Mouse (Mus musculus) forebrain, embryonic 11.5 days (tissue): ENCODE measurements around the gene Rhox3c. TPM values are rescaled to one million over a fixed set of nuclear protein-coding genes. Genes with fewer than 3 reads are reported as not detected.
"Not testable (repeated sequence)": the region's sequence is repeated elsewhere in the genome, so short reads cannot be mapped to it uniquely, and the experiment has no call there.

Experiments
- ATAC-seq: fragments of 200-750 bp; cut with Nextera tagmentation; replicated peaks from 2 replicates; pipeline ENCODE4 v1.8.0; 2017; ENCODE audit warnings: moderate TSS enrichment; ENCODE audit not compliant: low FRiP score
- DNase-seq: peaks from one replicate; pipeline ENCODE4 v3.0.0-alpha.2; 2017; ENCODE audit warnings: low spot score
- H3K27ac ChIP-seq: fragments of 300-500 bp; sonication (generic); 2 replicates; pipeline ENCODE4 v1.5.1; 2014; ENCODE audit warnings: low read depth, low read length
- H3K27me3 ChIP-seq: fragments of 300-500 bp; sonication (generic); 2 replicates; pipeline ENCODE4 v1.6.1; 2014; ENCODE audit warnings: mild to moderate bottlenecking, low read length, mixed read lengths; ENCODE audit not compliant: control insufficient read depth, insufficient read depth
- H3K36me3 ChIP-seq: fragments of 300-500 bp; sonication (generic); 2 replicates; pipeline ENCODE4 v1.6.1; 2014; ENCODE audit warnings: mild to moderate bottlenecking, low read length, moderate library complexity, mixed read lengths; ENCODE audit not compliant: control insufficient read depth, insufficient read depth
- H3K4me1 ChIP-seq: fragments of 300-500 bp; sonication (generic); replicated peaks from 2 replicates; pipeline ENCODE4 v1.6.1; 2014; ENCODE audit warnings: low read length, mixed read lengths; ENCODE audit not compliant: control insufficient read depth, insufficient read depth
- H3K4me2 ChIP-seq: fragments of 300-500 bp; sonication (generic); 2 replicates; pipeline ENCODE4 v1.6.1; 2014; ENCODE audit warnings: low read depth, mild to moderate bottlenecking, low read length, moderate library complexity, mixed read lengths; ENCODE audit not compliant: severe bottlenecking
- H3K4me3 ChIP-seq: fragments of 300-500 bp; sonication (generic); 2 replicates; pipeline ENCODE4 v1.5.1; 2014; ENCODE audit warnings: low read depth, low read length
- H3K9ac ChIP-seq: fragments of 300-500 bp; sonication (generic); 2 replicates; pipeline ENCODE4 v1.6.1; 2014; ENCODE audit warnings: low read length
- H3K9me3 ChIP-seq: fragments of 300-500 bp; sonication (generic); 2 replicates; pipeline ENCODE4 v1.6.1; 2016; ENCODE audit warnings: low read length, mixed read lengths; ENCODE audit not compliant: control insufficient read depth
- WGBS: fragments of 180-500 bp; shearing (Covaris S2); extraction: QIAGEN DNeasy Blood & Tissue Kit; methylation state at CpG from one replicate; pipeline ENCODE4 v1.1.7; 2014; 5-methylcytosine and 5-hydroxymethylcytosine counted together
- polyA plus RNA-seq: library from polyadenylated mRNA; unstranded; fragments of >200 nt; fragmentation: Nextera tagmentation; extraction: Ambion mirVana; gene quantifications from 2 replicates; pipeline ENCODE4 v1.2.1, GENCODE M21; 2014

Rhox3c gene
- not detected in 2 replicates for polyA plus RNA-seq

GRCm38 (mm10) chrX:37458285-37458684 lies at the start of gene Rhox3c:
Gene Rhox3c, plus strand, starts transcription at chrX:37458585.
- ATAC-seq, H3K27me3 ChIP-seq, H3K4me3 ChIP-seq, H3K4me2 ChIP-seq, DNase-seq, H3K9ac ChIP-seq, H3K9me3 ChIP-seq, H3K36me3 ChIP-seq, H3K27ac ChIP-seq, H3K4me1 ChIP-seq: not testable (repeated sequence)
- WGBS: 93% methylated on average over 3 of the region's 4 CpGs

GRCm38 (mm10) chrX:37411767-37412166 lies 46.6 kb upstream of the Rhox3c start, which contains the start of gene Rhox2b:
Gene Rhox2b, plus strand, starts transcription at chrX:37412067.
- not testable (repeated sequence) for H3K27ac ChIP-seq, H3K4me1 ChIP-seq, ATAC-seq, H3K9me3 ChIP-seq, H3K9ac ChIP-seq, H3K36me3 ChIP-seq, H3K4me2 ChIP-seq, DNase-seq, H3K4me3 ChIP-seq, H3K27me3 ChIP-seq
- WGBS: no CpG with 5 or more reads among the region's 9 CpGs

- not testable (repeated sequence) for H3K4me1 ChIP-seq, H3K36me3 ChIP-seq, DNase-seq, H3K4me2 ChIP-seq, ATAC-seq, H3K27ac ChIP-seq, H3K9me3 ChIP-seq, H3K9ac ChIP-seq, H3K4me3 ChIP-seq, H3K27me3 ChIP-seq
- WGBS: 92% methylated on average over 14 of the region's 15 CpGs
Measured at GRCm38 (mm10) chrX:37432194-37432593, 26.2 kb upstream of the Rhox3c start, which contains the start of gene Rhox4b. Gene Rhox4b, plus strand, starts transcription at chrX:37432494.

GRCm38 (mm10) chrX:37453380-37453779 lies 5.0 kb upstream of the Rhox3c start, which contains the start of gene Rhox2c:
Gene Rhox2c, plus strand, starts transcription at chrX:37453680.
- H3K27ac ChIP-seq, H3K4me1 ChIP-seq, H3K9me3 ChIP-seq, H3K36me3 ChIP-seq, ATAC-seq, DNase-seq, H3K27me3 ChIP-seq, H3K4me2 ChIP-seq, H3K9ac ChIP-seq, H3K4me3 ChIP-seq: not testable (repeated sequence)
- 95% methylated on average over 7 of the region's 10 CpGs for WGBS

GRCm38 (mm10) chrX:37480037-37480436 lies 21.7 kb downstream of the Rhox3c start, which contains the start of gene Rhox4c:
Gene Rhox4c, plus strand, starts transcription at chrX:37480337.
- not testable (repeated sequence) for ATAC-seq, H3K36me3 ChIP-seq, H3K9ac ChIP-seq, H3K4me1 ChIP-seq, H3K27ac ChIP-seq, H3K27me3 ChIP-seq, H3K4me2 ChIP-seq, H3K9me3 ChIP-seq, H3K4me3 ChIP-seq, DNase-seq
- 91% methylated on average over 14 of the region's 14 CpGs for WGBS

GRCm38 (mm10) chrX:37514059-37514458 lies 55.7 kb downstream of the Rhox3c start, which contains the start of gene Rhox4d:
Gene Rhox4d, plus strand, starts transcription at chrX:37514359.
- not testable (repeated sequence) for H3K4me1 ChIP-seq, H3K4me3 ChIP-seq, H3K27ac ChIP-seq, H3K36me3 ChIP-seq, H3K4me2 ChIP-seq, H3K9me3 ChIP-seq, DNase-seq, H3K27me3 ChIP-seq, H3K9ac ChIP-seq, ATAC-seq
- 91% methylated on average over 14 of the region's 18 CpGs for WGBS

Other genes starting within 250 kb of the Rhox3c start
- gene Gm9, start 247.5 kb upstream of the Rhox3c start, polyA plus RNA-seq: not detected in 2 replicates
- not detected in 2 replicates for gene Rhox1, start 236.3 kb upstream of the Rhox3c start, polyA plus RNA-seq
- 0.64 and 0.71 TPM in 2 replicates for gene Rhox2a, start 213.6 kb upstream of the Rhox3c start, polyA plus RNA-seq
- gene Rhox3a, start 208.7 kb upstream of the Rhox3c start, polyA plus RNA-seq: not detected in 2 replicates
- gene Rhox4a, start 193.2 kb upstream of the Rhox3c start, polyA plus RNA-seq: 0.27 TPM in 1 of 2 replicates, not detected in the other
- gene Rhox3a2, start 78.6 kb upstream of the Rhox3c start, polyA plus RNA-seq: not detected in 2 replicates
- gene Rhox4a2, start 67.7 kb upstream of the Rhox3c start, polyA plus RNA-seq: 1.1 and 1.2 TPM in 2 replicates
- gene Rhox2b, start 46.5 kb upstream of the Rhox3c start, polyA plus RNA-seq: 0.57 TPM in 1 of 2 replicates, not detected in the other
- gene Rhox4b, start 26.1 kb upstream of the Rhox3c start, polyA plus RNA-seq: not detected in 2 replicates
- 0.49 and 1.0 TPM in 2 replicates for gene Rhox2c, start 4.9 kb upstream of the Rhox3c start, polyA plus RNA-seq
- not detected in 2 replicates for gene Rhox4c, start 21.8 kb downstream of the Rhox3c start, polyA plus RNA-seq
- not detected in 2 replicates for gene Rhox2d, start 34.8 kb downstream of the Rhox3c start, polyA plus RNA-seq
- not detected in 2 replicates for gene Rhox4d, start 55.8 kb downstream of the Rhox3c start, polyA plus RNA-seq
- not detected in 2 replicates for gene Rhox2e, start 71.9 kb downstream of the Rhox3c start, polyA plus RNA-seq
- gene Rhox3e, start 83.4 kb downstream of the Rhox3c start, polyA plus RNA-seq: not detected in 2 replicates
- gene Rhox4e, start 98.8 kb downstream of the Rhox3c start, polyA plus RNA-seq: not detected in 2 replicates
- gene Rhox2f, start 112.8 kb downstream of the Rhox3c start, polyA plus RNA-seq: not detected in 2 replicates
- not detected in 2 replicates for gene Rhox3f, start 122.4 kb downstream of the Rhox3c start, polyA plus RNA-seq
- gene Rhox4f, start 149.1 kb downstream of the Rhox3c start, polyA plus RNA-seq: not detected in 2 replicates
- gene Rhox3g, start 170.0 kb downstream of the Rhox3c start, polyA plus RNA-seq: not detected in 2 replicates
- gene Rhox2g, start 184.9 kb downstream of the Rhox3c start, polyA plus RNA-seq: not detected in 2 replicates
- gene Rhox4g, start 192.7 kb downstream of the Rhox3c start, polyA plus RNA-seq: not detected in 2 replicates
- gene Rhox3h, start 210.2 kb downstream of the Rhox3c start, polyA plus RNA-seq: not detected in 2 replicates
- not detected in 2 replicates for gene Rhox2h, start 214.7 kb downstream of the Rhox3c start, polyA plus RNA-seq